Mouse (Mus musculus): Measurements from ENCODE around the gene Znhit3.
"Not testable (repeated sequence)": the region's sequence is repeated elsewhere in the genome, so short reads cannot be mapped to it uniquely, and the experiment has no call there.

The Znhit3 gene

GRCm38 (mm10) chr11:84879007-84879771 lies 37.0 kb downstream of the Znhit3 start:
- DNase-seq (ENCODE audit: low spot score in 2 of 2): no peak

GRCm38 (mm10) chr11:84876020-84876419 lies 40.1 kb downstream of the Znhit3 start:
- not testable (repeated sequence) for DNase-seq (ENCODE audit: low spot score in 2 of 2)

- no peak for DNase-seq (ENCODE audit: low spot score in 2 of 2)
Observed at GRCm38 (mm10) chr11:84873042-84873833, 42.9 kb downstream of the Znhit3 start.

- DNase-seq (ENCODE audit: low spot score in 2 of 2): no peak
Observed at GRCm38 (mm10) chr11:84871548-84872069, 44.6 kb downstream of the Znhit3 start.

GRCm38 (mm10) chr11:84871046-84871445 lies 45.1 kb downstream of the Znhit3 start:
- DNase-seq (ENCODE audit: low spot score in 2 of 2): peak in 1 of 2 experiments; percentile 64

DNA sequence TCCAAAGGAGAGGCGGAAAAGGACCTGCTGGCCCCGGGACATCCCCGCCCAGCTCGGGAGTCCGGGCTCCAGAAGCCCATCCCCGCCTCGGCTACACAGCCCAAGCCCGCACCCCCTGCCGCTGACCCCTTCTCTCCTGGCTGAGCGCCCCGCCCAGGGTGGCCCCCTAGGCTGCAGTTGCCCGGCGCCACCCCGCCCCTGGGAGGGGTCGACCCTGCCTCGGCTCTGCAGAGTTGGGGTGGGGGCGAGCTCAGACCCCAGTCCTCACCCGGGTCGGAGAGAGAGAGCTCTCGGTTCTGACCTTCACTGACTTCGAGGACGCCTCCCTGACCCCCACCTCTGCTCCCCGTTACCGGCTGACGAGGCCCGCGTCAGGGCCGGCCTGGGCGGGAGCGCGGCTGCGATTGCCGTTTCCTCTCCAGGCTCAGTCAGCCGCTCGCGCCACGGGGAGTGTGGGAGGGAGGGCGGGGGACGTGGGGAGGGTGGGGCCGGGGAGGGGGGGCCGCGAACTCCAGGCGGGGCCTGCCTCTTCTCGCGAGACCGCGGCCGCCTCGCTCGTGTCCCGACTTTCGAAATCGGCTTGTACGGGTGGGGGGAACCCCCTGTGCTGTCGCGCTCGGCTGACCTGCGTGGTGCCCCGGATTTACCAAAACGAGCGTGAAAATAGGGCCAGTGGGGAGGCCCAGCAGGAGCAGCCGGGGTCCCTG lies 45.7 kb downstream of the Znhit3 start, which contains the start of gene Ggnbp2:
Gene Ggnbp2 (minus strand): TSS at position 481 of the 707 bp plus-strand sequence.
- peak; percentile 93 to 95 for DNase-seq (ENCODE audit: low spot score in 2 of 2)

GRCm38 (mm10) chr11:84869537-84870232 lies 46.5 kb downstream of the Znhit3 start:
- peak; percentile 86 to 95 for DNase-seq (ENCODE audit: low spot score in 2 of 2)

- DNase-seq (ENCODE audit: low spot score in 2 of 2): no peak
Observed at GRCm38 (mm10) chr11:84868786-84869259, 47.3 kb downstream of the Znhit3 start.

DNA sequence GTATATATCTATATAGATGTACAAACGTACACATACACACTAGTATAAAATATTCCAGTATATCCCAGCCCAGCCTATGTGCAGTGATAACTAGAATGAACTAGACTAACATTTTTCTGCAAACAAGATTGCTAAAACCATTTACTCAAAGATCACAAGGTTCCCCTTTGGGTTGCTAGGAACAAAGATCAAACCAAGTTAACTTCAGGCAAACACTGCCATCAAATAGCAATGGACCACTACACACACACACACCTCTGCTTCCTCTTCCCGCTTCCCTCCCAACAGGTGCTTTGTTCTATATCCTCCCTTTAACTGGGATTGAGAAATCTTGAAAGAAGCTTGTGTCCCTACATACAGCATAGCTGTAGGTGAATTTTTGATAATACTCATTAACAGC lies 48.6 kb downstream of the Znhit3 start:
- DNase-seq (ENCODE audit: low spot score in 2 of 2): no peak

DNA sequence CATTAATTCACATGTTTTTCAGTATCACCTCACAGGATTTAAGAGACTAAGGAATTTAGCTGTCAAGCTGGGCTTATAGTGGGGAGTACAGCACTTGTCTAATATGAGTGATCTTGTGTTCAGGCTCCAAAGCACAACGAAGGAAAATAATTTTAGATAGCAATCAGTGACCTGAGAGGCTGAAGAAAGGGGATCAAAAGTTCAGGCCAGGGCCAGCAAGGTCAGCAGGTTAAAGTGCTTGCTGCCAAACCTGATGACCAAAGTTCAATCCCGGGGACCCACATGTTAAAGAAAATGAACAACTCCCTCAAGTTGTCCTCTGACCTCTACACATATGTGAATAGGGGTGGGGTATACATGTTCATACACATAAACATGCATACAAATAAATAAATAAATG lies 50.9 kb downstream of the Znhit3 start:
- DNase-seq (ENCODE audit: low spot score in 2 of 2): no peak

Measured in spleen, postnatal 10 days (tissue).